Mouse (Mus musculus) kidney, embryonic 14.5 days (tissue): ENCODE data around the gene Slc4a4. TPM values are rescaled to one million over a fixed set of nuclear protein-coding genes. Genes with fewer than 3 reads are reported as not detected.

Experiments
- ATAC-seq: fragments of 200-750 bp; cut with Nextera tagmentation; 2 replicates; pipeline ENCODE4 v1.8.0; 2017; ENCODE audit warnings: moderate number of reproducible peaks, mild to moderate bottlenecking, moderate TSS enrichment, moderate library complexity; ENCODE audit not compliant: low FRiP score, low TSS enrichment
- H3K27ac ChIP-seq: fragments of 300-500 bp; sonication (generic); 2 replicates; pipeline ENCODE4 v1.5.1; 2014; ENCODE audit warnings: low read depth, mild to moderate bottlenecking, low read length, moderate library complexity, mixed read lengths
- H3K27me3 ChIP-seq: fragments of 300-500 bp; sonication (generic); 2 replicates; pipeline ENCODE4 v1.6.1; 2014; ENCODE audit warnings: mild to moderate bottlenecking, low read length; ENCODE audit not compliant: control insufficient read depth, insufficient read depth
- H3K36me3 ChIP-seq: fragments of 300-500 bp; sonication (generic); 2 replicates; pipeline ENCODE4 v1.6.1; 2014; ENCODE audit warnings: low read length, mixed read lengths; ENCODE audit not compliant: control insufficient read depth, insufficient read depth
- H3K4me1 ChIP-seq: fragments of 300-500 bp; sonication (generic); 2 replicates; pipeline ENCODE4 v1.6.1; 2014; ENCODE audit warnings: low read length, mixed read lengths; ENCODE audit not compliant: control insufficient read depth, insufficient read depth
- H3K4me2 ChIP-seq: fragments of 300-500 bp; sonication (generic); replicated peaks from 2 replicates; pipeline ENCODE4 v1.6.1; 2014; ENCODE audit warnings: low read depth, mild to moderate bottlenecking, low read length
- H3K4me3 ChIP-seq: fragments of 300-500 bp; sonication (generic); 2 replicates; pipeline ENCODE4 v1.5.1; 2014; ENCODE audit warnings: mild to moderate bottlenecking, low read length
- H3K9ac ChIP-seq: fragments of 300-500 bp; sonication (generic); 2 replicates; pipeline ENCODE4 v1.6.1; 2014; ENCODE audit warnings: low read depth, mild to moderate bottlenecking, low read length, moderate library complexity
- H3K9me3 ChIP-seq: fragments of 300-500 bp; sonication (generic); 2 replicates; pipeline ENCODE4 v1.6.1; 2016; ENCODE audit warnings: low read length; ENCODE audit not compliant: control insufficient read depth
- WGBS: fragments of 180-500 bp; shearing (Covaris S2); extraction: QIAGEN DNeasy Blood & Tissue Kit; methylation state at CpG from one replicate; pipeline ENCODE4 v1.1.7; 2014; 5-methylcytosine and 5-hydroxymethylcytosine counted together
- polyA plus RNA-seq: library from polyadenylated mRNA; unstranded; fragments of >200 nt; fragmentation: Nextera tagmentation; extraction: Ambion mirVana; gene quantifications from 2 replicates; pipeline ENCODE4 v1.2.1, GENCODE M21; 2014

The Slc4a4 gene
- polyA plus RNA-seq, 1 experiment from 2014 or later: 4.7 TPM

DNA sequence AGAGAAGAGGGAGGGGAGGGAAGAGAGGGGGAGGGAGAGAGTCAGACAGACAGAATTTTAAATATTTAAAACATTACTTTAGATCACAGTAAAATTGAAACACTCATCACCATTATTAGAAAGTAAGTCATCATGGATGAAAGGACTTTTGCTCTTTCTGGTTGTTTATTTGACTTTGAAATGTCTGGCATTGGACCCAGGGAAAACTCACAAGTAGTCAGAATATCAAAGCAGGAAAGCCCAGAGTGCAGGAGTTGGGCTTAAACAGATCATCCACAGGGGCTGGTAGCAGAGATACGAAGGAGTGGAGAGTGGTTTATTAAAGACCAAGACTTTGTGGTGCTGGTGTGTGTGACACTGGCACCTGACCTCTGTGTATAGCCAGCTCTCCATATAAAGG is 191.1 kb downstream of the Slc4a4 start:
- Histone ChIP-seq H3K27me3 (no peaks in the 10 kb centered on the region), H3K36me3 (no peaks in the 10 kb centered on the region), H3K9ac (no peak overlapping the region), H3K4me1 (no peaks in the 10 kb centered on the region), H3K27ac (no peak overlapping the region), H3K4me3 (no peak overlapping the region), H3K4me2 (no peak overlapping the region), H3K9me3 (no peaks in the 10 kb centered on the region)
- 86% methylated on average over 1 of the region's 1 CpGs for WGBS
- no peak for ATAC-seq

DNA sequence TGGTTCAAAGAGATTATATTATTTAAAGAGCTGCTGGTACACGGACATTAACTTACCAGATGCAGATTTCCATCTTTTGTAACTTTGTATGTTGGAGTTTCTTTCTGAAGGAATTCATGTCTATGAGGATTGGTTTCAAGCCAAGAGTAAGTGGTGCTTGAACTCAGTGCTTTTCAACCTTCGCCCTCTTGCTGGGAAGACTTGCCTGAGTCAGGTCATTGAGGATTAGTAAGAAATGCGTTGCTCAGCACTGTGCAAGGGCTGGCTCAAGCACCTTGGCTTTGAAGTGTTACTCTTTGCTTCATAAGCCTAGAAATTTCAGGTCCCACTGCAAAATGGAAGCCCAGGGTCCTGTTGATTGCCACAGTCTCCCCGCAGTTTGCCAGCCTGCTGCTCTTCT is 196.9 kb downstream of the Slc4a4 start:
- Histone ChIP-seq H3K27ac (no peak overlapping the region), H3K4me2 (no peak overlapping the region), H3K27me3 (no peaks in the 10 kb centered on the region), H3K4me3 (no peak overlapping the region), H3K9me3 (no peaks in the 10 kb centered on the region), H3K4me1 (no peaks in the 10 kb centered on the region), H3K9ac (no peak overlapping the region), H3K36me3 (no peaks in the 10 kb centered on the region)
- ATAC-seq: no peak
- 89% methylated on average over 4 of the region's 4 CpGs for WGBS

DNA sequence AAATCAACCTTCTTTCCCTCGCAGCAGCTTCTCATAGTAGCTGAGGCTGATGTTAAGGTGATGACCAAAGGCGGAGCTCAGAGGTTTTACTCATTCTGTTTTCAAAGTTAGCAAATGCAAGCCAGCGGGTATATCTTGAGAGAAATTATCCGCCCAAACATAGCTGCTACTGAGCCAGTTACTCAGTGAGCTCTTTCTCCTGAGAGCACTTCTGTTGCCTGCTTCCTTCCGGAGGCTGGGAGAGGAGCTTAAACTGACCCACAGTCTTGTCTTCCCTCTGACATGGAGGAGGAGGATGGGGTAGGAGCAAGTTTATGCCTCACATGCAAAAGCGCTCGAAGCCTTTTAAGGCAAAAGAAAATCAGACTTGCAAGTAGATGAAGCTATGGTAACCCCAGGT is 201.3 kb downstream of the Slc4a4 start:
- no peak overlapping the region for H3K27ac ChIP-seq
- no peaks in the 10 kb centered on the region for H3K27me3 ChIP-seq
- no peak for ATAC-seq
- no peaks in the 10 kb centered on the region for H3K9me3 ChIP-seq
- H3K4me1 ChIP-seq: no peaks in the 10 kb centered on the region
- no peaks in the 10 kb centered on the region for H3K36me3 ChIP-seq
- H3K4me2 ChIP-seq: no peak overlapping the region
- H3K4me3 ChIP-seq: no peak overlapping the region
- H3K9ac ChIP-seq: no peak overlapping the region
- 85% methylated on average over 7 of the region's 7 CpGs for WGBS

DNA sequence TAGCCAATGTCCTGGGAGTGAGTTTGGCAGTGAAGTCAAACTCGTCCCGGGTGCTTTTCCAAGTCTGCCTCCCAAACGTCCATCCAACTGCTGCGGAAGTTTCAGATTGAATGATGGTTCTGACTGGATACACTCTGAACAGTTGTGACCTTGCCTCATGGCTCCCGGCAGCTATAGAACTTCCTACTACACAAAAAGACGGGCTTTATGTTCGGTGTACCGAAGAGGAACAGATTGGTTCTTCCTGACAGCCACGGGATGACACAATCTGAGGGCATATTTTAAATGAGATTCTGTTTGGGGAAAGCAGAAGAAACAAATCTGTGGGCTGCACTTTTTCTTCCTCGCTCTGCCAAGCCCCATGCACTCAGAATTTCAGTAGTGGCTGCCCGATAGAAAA is 201.8 kb downstream of the Slc4a4 start:
- no peaks in the 10 kb centered on the region for H3K27me3 ChIP-seq
- H3K4me1 ChIP-seq: no peaks in the 10 kb centered on the region
- no peaks in the 10 kb centered on the region for H3K9me3 ChIP-seq
- no peaks in the 10 kb centered on the region for H3K36me3 ChIP-seq
- H3K9ac ChIP-seq: no peak overlapping the region
- no peak overlapping the region for H3K4me2 ChIP-seq
- no peak overlapping the region for H3K27ac ChIP-seq
- no peak for ATAC-seq
- WGBS: 56% methylated on average over 11 of the region's 11 CpGs
- H3K4me3 ChIP-seq: no peak overlapping the region

DNA sequence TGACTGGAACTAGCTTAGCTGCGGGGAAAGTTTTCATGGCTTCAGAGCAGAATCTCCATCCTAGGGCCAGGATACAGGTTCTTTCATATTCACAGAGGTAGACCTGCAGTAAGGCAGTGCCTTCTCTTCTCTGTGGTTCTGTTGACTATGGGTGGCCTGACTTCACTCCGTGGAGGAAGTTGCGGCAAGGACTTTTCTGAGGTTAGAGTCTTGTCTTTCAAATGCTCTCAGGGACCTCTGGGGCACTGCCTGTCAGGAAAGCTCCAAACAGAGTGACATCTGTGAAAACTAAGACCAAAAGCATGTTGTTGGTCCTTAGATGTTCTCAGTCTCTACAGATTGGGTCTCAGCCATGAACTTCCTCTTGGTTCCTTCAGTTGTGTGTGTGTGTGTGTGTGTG is 203.5 kb downstream of the Slc4a4 start:
- Histone ChIP-seq H3K4me1 (no peaks in the 10 kb centered on the region), H3K4me3 (no peak overlapping the region), H3K36me3 (no peaks in the 10 kb centered on the region), H3K27me3 (no peaks in the 10 kb centered on the region), H3K27ac (no peak overlapping the region), H3K9me3 (no peaks in the 10 kb centered on the region), H3K4me2 (no peak overlapping the region), H3K9ac (no peak overlapping the region)
- WGBS: 86% methylated on average over 3 of the region's 3 CpGs
- no peak for ATAC-seq

DNA sequence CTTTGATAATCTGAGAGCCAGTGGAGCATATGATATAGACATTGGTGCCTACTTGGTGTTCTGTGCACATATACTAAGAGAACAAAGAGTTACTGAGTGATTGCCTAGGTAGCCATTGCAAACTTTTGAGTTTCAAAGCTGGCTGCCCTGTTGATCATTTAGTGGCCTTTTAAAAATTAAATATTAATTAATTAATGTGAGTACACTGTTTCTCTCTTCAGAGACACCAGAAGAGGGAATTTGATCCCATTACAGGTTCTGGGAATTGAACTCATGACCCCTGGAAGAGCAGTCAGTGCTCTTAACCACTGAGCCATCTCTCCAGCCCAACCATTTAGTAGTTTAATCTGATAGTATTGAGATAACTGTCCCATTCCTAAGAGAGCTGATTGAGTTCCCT is 209.8 kb downstream of the Slc4a4 start:
- ATAC-seq: no peak
- no peaks in the 10 kb centered on the region for H3K36me3 ChIP-seq
- no peaks in the 10 kb centered on the region for H3K4me1 ChIP-seq
- H3K9ac ChIP-seq: no peak overlapping the region
- no peak overlapping the region for H3K27ac ChIP-seq
- H3K4me2 ChIP-seq: no peak overlapping the region
- H3K4me3 ChIP-seq: no peak overlapping the region
- H3K9me3 ChIP-seq: no peaks in the 10 kb centered on the region
- H3K27me3 ChIP-seq: no peaks in the 10 kb centered on the region

DNA sequence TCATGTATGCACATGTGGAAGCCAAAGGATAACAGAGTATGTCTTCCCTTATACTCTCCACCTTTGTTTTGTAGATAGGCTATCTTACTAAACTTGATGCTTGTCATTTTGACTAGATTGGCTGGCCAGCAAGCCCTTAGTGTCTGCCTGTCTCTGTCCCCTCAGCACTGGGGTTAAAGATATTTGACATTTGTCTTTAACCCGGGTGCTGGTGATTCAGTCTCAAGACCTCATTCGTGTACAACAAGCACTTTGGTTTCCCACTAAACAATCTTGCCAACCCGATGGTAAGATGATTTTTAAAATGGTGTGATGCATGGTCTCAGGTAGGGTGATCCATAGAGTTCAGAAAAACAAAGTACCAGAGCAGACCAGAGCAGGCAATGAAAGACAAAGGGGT is 210.7 kb downstream of the Slc4a4 start:
- no peak overlapping the region for H3K9ac ChIP-seq
- no peaks in the 10 kb centered on the region for H3K4me1 ChIP-seq
- WGBS: 95% methylated on average over 3 of the region's 3 CpGs
- H3K27ac ChIP-seq: no peak overlapping the region
- no peaks in the 10 kb centered on the region for H3K27me3 ChIP-seq
- no peaks in the 10 kb centered on the region for H3K36me3 ChIP-seq
- H3K4me2 ChIP-seq: no peak overlapping the region
- H3K9me3 ChIP-seq: no peaks in the 10 kb centered on the region
- no peak overlapping the region for H3K4me3 ChIP-seq
- no peak for ATAC-seq

DNA sequence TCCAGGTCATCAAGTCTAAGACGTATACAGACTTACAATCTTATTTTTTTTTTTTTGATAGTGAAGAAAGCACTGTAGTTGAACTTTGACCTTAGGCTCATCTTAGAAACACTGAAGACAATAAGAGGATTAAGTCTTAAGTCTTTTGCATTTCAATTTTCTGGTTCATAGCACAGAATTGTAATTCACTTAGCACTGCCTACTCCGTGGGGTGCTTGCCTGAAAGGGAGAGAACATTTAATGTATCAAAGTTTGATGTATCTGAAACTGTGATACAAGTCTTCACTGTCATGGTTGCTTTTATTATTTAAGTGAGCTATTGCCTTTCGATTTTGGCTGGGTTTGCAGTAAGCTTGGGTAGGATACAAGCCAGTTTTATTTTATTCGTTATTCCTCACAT is 211.5 kb downstream of the Slc4a4 start:
- Histone ChIP-seq H3K4me3 (no peak overlapping the region), H3K4me2 (no peak overlapping the region), H3K9ac (no peak overlapping the region), H3K27ac (no peak overlapping the region), H3K4me1 (no peaks in the 10 kb centered on the region), H3K9me3 (no peaks in the 10 kb centered on the region), H3K36me3 (no peaks in the 10 kb centered on the region), H3K27me3 (no peaks in the 10 kb centered on the region)
- ATAC-seq: no peak
- 79% methylated on average over 4 of the region's 4 CpGs for WGBS

DNA sequence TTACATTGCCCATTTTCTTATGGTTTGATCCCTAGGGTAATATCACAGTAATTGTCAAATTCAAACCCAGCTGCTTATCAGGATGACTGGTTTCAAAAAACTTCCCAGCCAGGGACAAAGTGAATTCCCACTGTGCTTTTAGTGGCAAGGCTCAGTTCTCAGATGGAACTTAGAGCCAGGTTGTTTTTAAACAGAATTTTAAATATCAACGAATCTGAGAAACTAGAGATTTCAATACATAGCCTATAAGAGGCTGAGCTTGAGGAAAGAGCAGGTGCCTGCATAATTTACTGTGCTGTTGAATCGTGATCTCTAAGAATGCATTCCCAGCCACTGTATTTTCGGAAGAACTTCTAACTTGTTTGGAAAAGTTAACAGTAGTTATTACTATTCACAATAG is 213.3 kb downstream of the Slc4a4 start:
- WGBS: 83% methylated on average over 3 of the region's 3 CpGs
- H3K36me3 ChIP-seq: no peaks in the 10 kb centered on the region
- H3K9ac ChIP-seq: no peak overlapping the region

DNA sequence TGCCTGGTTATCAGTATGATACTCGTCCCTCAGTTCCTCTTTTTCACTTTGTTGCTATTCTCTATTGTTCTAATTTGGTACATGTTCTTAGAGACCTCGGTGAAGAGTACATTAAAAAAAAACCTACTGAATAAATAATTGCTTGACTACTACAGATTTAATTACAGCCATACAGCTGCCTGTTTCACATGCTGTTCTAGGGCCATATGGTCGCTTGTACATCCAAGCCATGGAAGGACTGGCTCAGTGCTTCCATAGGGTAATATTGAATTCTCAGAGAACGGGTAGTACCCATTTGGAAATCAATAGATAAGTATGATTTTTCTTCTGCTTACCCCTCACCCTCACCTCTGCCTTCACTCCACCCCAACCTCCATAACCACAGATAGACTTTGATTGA is 215.9 kb downstream of the Slc4a4 start:
- Histone ChIP-seq H3K9me3 (no peaks in the 10 kb centered on the region), H3K27me3 (no peaks in the 10 kb centered on the region), H3K4me2 (no peak overlapping the region), H3K36me3 (no peaks in the 10 kb centered on the region), H3K9ac (no peak overlapping the region), H3K4me3 (no peak overlapping the region), H3K27ac (no peak overlapping the region), H3K4me1 (no peaks in the 10 kb centered on the region)
- WGBS: 85% methylated on average over 4 of the region's 4 CpGs
- no peak for ATAC-seq

More for the DNA sequence above, 213.3 kb downstream of the Slc4a4 start:
- no peaks in the 10 kb centered on the region for H3K27me3 ChIP-seq
- no peaks in the 10 kb centered on the region for H3K9me3 ChIP-seq
- no peaks in the 10 kb centered on the region for H3K4me1 ChIP-seq
- H3K4me2 ChIP-seq: no peak overlapping the region
- H3K27ac ChIP-seq: no peak overlapping the region
- H3K4me3 ChIP-seq: no peak overlapping the region
- no peak for ATAC-seq
